Mouse (Mus musculus) embryo, embryonic 11 days (tissue): Measurements from ENCODE around the gene Tmem104.

ENCODE experiments used
- DNase-seq: peaks from one replicate; pipeline ENCODE4 v3.0.0-alpha.2; 2015

Tmem104 gene

GRCm38 (mm10) chr11:115285282-115285681, 98.0 kb downstream of the Tmem104 start:
- DNase-seq: no peak

- DNase-seq: no peak
Observed at GRCm38 (mm10) chr11:115286201-115286993, 99.1 kb downstream of the Tmem104 start.

GRCm38 (mm10) chr11:115287386-115287785, 100.1 kb downstream of the Tmem104 start:
- DNase-seq: no peak

- no peak for DNase-seq
Observed at GRCm38 (mm10) chr11:115288305-115288704, 101.0 kb downstream of the Tmem104 start.

- no peak for DNase-seq
Observed at GRCm38 (mm10) chr11:115289885-115290284, 102.6 kb downstream of the Tmem104 start.

- DNase-seq: no peak
Observed at GRCm38 (mm10) chr11:115290314-115290713, 103.0 kb downstream of the Tmem104 start.

GRCm38 (mm10) chr11:115290919-115291318, 103.6 kb downstream of the Tmem104 start:
- no peak for DNase-seq

- DNase-seq: no peak
Observed at GRCm38 (mm10) chr11:115291503-115291902, 104.2 kb downstream of the Tmem104 start.

- DNase-seq: no peak
Observed at GRCm38 (mm10) chr11:115292631-115293375, 105.5 kb downstream of the Tmem104 start.

- DNase-seq: no peak
Observed at GRCm38 (mm10) chr11:115295939-115296338, 108.7 kb downstream of the Tmem104 start.
